Mouse (Mus musculus): ENCODE data around the gene Lima1. TPM values are rescaled to one million over a fixed set of nuclear protein-coding genes. Genes with fewer than 3 reads are reported as not detected.

Gene Lima1
- total and polyA plus RNA-seq, 2 experiments from 2014 or later, result 6.9 to 8.0 TPM

DNA sequence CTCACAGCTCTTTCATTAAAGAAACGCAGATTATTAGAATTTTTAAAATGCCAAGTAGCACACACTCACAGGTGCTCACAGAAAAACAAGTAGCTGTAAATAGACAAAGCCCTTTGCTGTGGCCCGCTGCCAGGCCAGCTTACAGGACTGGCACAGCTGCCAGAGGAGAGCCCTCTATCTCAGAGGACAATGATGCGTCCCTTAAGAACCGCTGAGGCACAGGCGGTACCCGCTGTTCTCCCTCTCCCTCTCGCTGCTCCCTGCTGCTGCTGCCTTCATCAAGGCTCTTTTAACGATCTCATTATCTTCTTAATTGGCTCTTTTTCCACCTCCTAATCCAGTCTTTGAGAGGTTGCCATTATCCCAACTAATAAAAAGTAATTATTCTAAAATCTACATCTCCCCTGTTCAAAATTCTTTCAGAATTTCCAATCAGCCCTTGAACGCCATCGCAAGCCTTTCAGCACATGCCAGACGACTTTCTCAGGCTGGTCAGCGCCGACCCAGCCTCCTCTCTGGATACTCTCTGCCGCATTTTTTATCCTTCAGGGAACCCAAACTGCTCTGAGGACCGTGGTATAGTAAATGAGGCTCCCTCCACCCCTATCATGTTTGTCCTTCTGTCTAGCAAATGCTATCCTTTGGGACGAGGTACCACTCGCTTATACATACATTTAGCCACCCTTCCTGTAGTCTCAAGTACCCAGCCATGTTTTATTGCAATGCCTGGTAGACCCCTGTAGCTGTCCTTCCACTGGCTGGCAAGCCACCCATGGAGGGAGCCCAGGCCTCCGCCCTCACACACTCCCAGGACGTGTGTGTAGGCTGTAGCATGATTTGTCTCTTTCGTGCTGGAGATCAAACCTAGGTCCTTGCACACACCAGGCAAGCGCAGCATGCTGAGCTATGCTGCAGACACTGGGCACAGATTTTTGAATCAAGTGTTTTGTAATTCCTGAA lies 67.2 kb downstream of the Lima1 start:
- no peak for TF ChIP-seq CTCF (IDR thresholded peaks at IDR 0.05; ENCODE audit: low read depth)
- peak; percentile 56 for ATAC-seq
- Histone ChIP-seq H3K36me3 (ENCODE audit: insufficient read depth, low read length) (no peaks in the 10 kb centered on the region; the same call in 1 of the 2 replicates), H3K4me1 (ENCODE audit: insufficient read depth, low read length) (0 out of 2 replicates have a peak, but pooled peaks cover 6% of the 10 kb centered on the region), H3K4me2 (ENCODE audit: low read depth, low read length) (peak overlapping the region; percentile 29), H3K27me3 (ENCODE audit: insufficient read depth, low read length) (no peaks in the 10 kb centered on the region), H3K9ac (replicated peaks; ENCODE audit: low read length) (no peak overlapping the region), H3K9me3 (ENCODE audit: low read length) (no peaks in the 10 kb centered on the region), H3K4me3 (ENCODE audit: low read length) (no peak overlapping the region), H3K27ac (peak overlapping the region; percentile 49; the same call in 1 of the 2 replicates)
- peak; percentile 69 for DNase-seq (ENCODE audit: low spot score)
- 24% methylated on average over 21 of the region's 21 CpGs for WGBS

DNA sequence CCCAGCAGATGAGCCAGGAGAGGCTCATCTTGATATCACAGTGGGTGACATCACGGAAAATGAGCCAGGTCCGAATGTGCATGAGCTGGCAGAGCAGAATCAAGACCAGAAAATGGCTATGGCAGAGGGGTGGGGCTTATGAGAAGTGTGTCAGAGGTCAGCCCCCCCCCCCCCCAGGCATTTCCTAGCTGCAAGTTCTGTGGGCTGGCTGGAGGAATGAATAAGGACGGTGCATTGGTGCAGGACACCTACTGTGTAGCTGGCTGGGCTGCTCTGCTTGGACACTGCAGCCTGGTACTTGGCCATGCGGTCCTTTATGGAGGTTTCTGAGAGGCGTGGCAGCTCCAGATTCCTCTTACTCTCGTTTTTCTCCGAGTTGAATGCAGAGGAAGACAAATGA lies 69.1 kb downstream of the Lima1 start:
- Histone ChIP-seq H3K27ac (no peak overlapping the region), H3K4me1 (ENCODE audit: insufficient read depth, low read length) (0 out of 2 replicates have a peak, but pooled peaks cover 6% of the 10 kb centered on the region), H3K4me2 (ENCODE audit: low read depth, low read length) (no peak overlapping the region), H3K9me3 (ENCODE audit: low read length) (no peaks in the 10 kb centered on the region), H3K4me3 (ENCODE audit: low read length) (no peak overlapping the region), H3K36me3 (ENCODE audit: insufficient read depth, low read length) (no peaks in the 10 kb centered on the region; the same call in 1 of the 2 replicates), H3K27me3 (ENCODE audit: insufficient read depth, low read length) (no peaks in the 10 kb centered on the region), H3K9ac (replicated peaks; ENCODE audit: low read length) (no peak overlapping the region)
- DNase-seq (ENCODE audit: low spot score) (no peak), ATAC-seq (no peak)
- no peak for TF ChIP-seq CTCF (IDR thresholded peaks at IDR 0.05; ENCODE audit: low read depth)
- WGBS, result 20% methylated on average over 7 of the region's 7 CpGs

GRCm38 (mm10) chr15:99805673-99806072 lies 69.6 kb downstream of the Lima1 start:
- Histone ChIP-seq H3K4me1 (ENCODE audit: insufficient read depth, low read length) (0 out of 2 replicates have a peak, but pooled peaks cover 6% of the 10 kb centered on the region), H3K36me3 (ENCODE audit: insufficient read depth, low read length) (no peaks in the 10 kb centered on the region; the same call in 1 of the 2 replicates), H3K27ac (no peak overlapping the region), H3K27me3 (ENCODE audit: insufficient read depth, low read length) (no peaks in the 10 kb centered on the region), H3K9ac (replicated peaks; ENCODE audit: low read length) (no peak overlapping the region), H3K9me3 (ENCODE audit: low read length) (no peaks in the 10 kb centered on the region), H3K4me2 (ENCODE audit: low read depth, low read length) (no peak overlapping the region), H3K4me3 (ENCODE audit: low read length) (no peak overlapping the region)
- TF ChIP-seq CTCF (IDR thresholded peaks at IDR 0.05; ENCODE audit: low read depth), result no peak
- WGBS, result 93% methylated on average over 4 of the region's 4 CpGs
- no peak for DNase-seq (ENCODE audit: low spot score)
- no peak for ATAC-seq

GRCm38 (mm10) chr15:99803186-99803644 lies 72.0 kb downstream of the Lima1 start:
- Histone ChIP-seq H3K9ac (replicated peaks; ENCODE audit: low read length) (no peak overlapping the region), H3K36me3 (ENCODE audit: insufficient read depth, low read length) (no peaks in the 10 kb centered on the region; the same call in 1 of the 2 replicates), H3K9me3 (ENCODE audit: low read length) (no peaks in the 10 kb centered on the region), H3K27ac (no peak overlapping the region), H3K4me3 (ENCODE audit: low read length) (no peak overlapping the region), H3K4me2 (ENCODE audit: low read depth, low read length) (no peak overlapping the region), H3K4me1 (ENCODE audit: insufficient read depth, low read length) (0 out of 2 replicates have a peak, but pooled peaks cover 3% of the 10 kb centered on the region), H3K27me3 (ENCODE audit: insufficient read depth, low read length) (no peaks in the 10 kb centered on the region)
- 0 out of 2 replicates have a peak, but pooled peaks have one; percentile 4 for TF ChIP-seq CTCF (IDR thresholded peaks at IDR 0.05; ENCODE audit: low read depth)
- DNase-seq (ENCODE audit: low spot score), result peak; percentile 14
- 39% methylated on average over 6 of the region's 6 CpGs for WGBS
- no peak for ATAC-seq

GRCm38 (mm10) chr15:99801885-99802572 lies 73.2 kb downstream of the Lima1 start:
- no peak overlapping the region for H3K4me2 ChIP-seq (ENCODE audit: low read depth, low read length)
- WGBS, result 46% methylated on average over 24 of the region's 24 CpGs
- H3K9ac ChIP-seq (replicated peaks; ENCODE audit: low read length), result no peak overlapping the region
- H3K27me3 ChIP-seq (ENCODE audit: insufficient read depth, low read length), result no peaks in the 10 kb centered on the region
- no peaks in the 10 kb centered on the region for H3K9me3 ChIP-seq (ENCODE audit: low read length)
- DNase-seq (ENCODE audit: low spot score) (no peak), ATAC-seq (no peak)
- no peak for TF ChIP-seq CTCF (IDR thresholded peaks at IDR 0.05; ENCODE audit: low read depth)
- 0 out of 2 replicates have a peak overlapping the region, but pooled peaks have one; percentile 11 for H3K27ac ChIP-seq
- H3K4me3 ChIP-seq (ENCODE audit: low read length), result no peak overlapping the region
- no peaks in the 10 kb centered on the region for H3K4me1 ChIP-seq (ENCODE audit: insufficient read depth, low read length)
- H3K36me3 ChIP-seq (ENCODE audit: insufficient read depth, low read length), result no peaks in the 10 kb centered on the region; the same call in 1 of the 2 replicates

DNA sequence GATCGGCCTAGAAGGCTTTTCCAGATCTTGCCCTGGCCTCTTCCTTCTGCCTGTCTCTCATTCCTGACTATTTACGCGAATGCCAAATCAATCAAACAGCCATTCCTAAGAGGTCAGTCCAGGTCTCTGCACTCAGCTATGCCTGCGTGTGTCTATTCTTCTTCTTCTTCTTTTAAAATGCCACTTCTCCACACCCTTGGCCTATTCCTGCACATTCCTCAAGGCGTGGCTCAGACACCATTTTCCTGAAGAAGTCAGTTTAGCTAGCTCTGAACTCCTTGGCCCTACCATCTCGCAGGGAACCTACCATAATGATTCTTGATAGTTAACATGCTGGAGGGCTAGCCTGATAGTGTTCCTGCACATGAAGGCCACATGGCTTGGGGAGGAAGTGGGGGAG lies 75.5 kb downstream of the Lima1 start:
- WGBS, result 81% methylated on average over 6 of the region's 6 CpGs
- no peaks in the 10 kb centered on the region for H3K4me1 ChIP-seq (ENCODE audit: insufficient read depth, low read length)
- no peak overlapping the region for H3K27ac ChIP-seq
- H3K4me3 ChIP-seq (ENCODE audit: low read length), result no peak overlapping the region
- no peak for ATAC-seq
- no peaks in the 10 kb centered on the region for H3K27me3 ChIP-seq (ENCODE audit: insufficient read depth, low read length)
- H3K9ac ChIP-seq (replicated peaks; ENCODE audit: low read length), result no peak overlapping the region
- TF ChIP-seq CTCF (IDR thresholded peaks at IDR 0.05; ENCODE audit: low read depth), result no peak
- no peaks in the 10 kb centered on the region; the same call in 1 of the 2 replicates for H3K36me3 ChIP-seq (ENCODE audit: insufficient read depth, low read length)
- no peak for DNase-seq (ENCODE audit: low spot score)
- H3K4me2 ChIP-seq (ENCODE audit: low read depth, low read length), result no peak overlapping the region
- H3K9me3 ChIP-seq (ENCODE audit: low read length), result no peaks in the 10 kb centered on the region

Data from hindbrain, postnatal 0 days (tissue).